Mouse (Mus musculus): Measurements from ENCODE around the gene Wdr31.

Wdr31 gene

DNA sequence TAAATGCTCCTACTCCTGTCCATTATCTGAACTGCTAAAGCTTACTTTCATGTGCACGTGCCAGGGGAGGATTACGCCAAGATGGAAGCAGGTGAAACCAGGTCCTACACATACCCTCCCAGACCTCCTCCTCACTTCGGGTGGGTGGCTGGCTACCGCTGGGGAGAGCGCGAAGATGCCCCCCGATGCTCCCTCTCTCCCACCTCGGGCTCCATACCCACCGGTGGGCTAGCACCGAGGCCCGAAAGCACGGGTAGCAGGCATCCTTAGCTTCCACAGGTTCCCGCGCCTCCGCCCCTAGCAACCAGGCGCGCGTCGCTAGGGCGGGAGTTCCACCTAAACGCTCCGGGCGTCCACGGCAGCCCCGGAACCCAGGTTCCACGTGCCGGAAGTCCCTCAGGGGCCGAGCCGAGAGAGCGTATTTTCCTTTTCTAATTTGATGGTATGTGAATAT, at the start of gene Wdr31:
Gene Wdr31, minus strand, starts transcription at position 299 of the 454 bp plus-strand sequence.
- peak; percentile 73 for DNase-seq (ENCODE audit: low read depth, low spot score)

DNA sequence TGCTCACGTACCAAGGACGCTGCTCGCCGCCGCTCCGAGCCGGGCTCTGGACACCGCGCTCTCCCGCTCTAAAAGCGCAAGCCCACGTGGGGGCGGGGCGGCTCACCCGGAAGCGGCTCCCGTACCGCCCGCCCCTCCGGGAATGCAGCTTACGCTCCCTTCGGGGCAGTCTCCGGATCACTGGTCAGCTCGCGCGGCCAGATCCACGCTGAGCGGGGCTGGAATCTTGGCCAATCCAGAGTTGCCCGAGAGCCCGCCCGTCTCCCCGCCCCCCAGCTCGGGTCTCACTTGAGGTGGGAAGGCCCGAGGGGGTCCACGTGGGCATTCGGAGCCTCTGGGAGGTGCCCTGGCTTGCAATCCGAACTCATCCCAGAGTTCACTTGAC, 49.1 kb upstream of the Wdr31 start, which contains the start of gene Alad:
Gene Alad, minus strand, starts transcription at position 70 of the 385 bp plus-strand sequence.
- peak; percentile 87 for DNase-seq (ENCODE audit: low read depth, low spot score)

DNA sequence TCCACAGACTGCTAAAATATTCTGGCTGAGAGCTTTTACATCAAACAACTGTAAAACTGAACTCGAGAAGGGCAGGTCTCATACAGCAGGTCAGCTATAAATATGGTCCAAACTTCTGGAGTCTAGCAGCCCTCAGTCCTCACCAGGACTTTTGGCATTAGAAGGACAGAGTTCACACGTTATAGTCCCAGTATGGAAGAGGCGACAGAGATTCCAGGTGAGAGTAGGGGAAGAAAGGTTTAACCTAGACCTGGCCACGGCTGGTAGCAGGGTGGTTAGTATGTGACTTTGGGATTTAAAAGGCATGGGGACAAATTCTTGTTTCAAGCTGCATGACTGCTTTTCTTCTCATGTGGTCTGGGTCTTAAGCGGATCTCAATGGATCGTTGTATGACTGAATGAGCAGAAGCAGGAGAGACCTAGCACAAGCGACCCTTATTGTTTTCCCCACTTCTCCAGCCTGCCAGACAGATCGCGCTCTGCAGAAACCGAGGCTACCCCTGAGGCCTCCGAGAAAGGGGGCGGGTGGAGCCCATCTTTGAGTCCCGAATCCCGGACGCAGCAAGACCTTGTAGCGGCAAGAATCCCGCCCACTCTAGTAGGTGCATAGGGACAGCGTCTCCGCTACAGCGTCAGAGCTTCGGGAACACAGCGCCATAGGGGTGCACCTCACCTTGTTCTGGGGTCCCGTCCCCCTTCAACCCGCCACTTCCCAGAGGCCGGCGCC, 48.6 kb upstream of the Wdr31 start:
- DNase-seq (ENCODE audit: low read depth, low spot score) = no peak

DNA sequence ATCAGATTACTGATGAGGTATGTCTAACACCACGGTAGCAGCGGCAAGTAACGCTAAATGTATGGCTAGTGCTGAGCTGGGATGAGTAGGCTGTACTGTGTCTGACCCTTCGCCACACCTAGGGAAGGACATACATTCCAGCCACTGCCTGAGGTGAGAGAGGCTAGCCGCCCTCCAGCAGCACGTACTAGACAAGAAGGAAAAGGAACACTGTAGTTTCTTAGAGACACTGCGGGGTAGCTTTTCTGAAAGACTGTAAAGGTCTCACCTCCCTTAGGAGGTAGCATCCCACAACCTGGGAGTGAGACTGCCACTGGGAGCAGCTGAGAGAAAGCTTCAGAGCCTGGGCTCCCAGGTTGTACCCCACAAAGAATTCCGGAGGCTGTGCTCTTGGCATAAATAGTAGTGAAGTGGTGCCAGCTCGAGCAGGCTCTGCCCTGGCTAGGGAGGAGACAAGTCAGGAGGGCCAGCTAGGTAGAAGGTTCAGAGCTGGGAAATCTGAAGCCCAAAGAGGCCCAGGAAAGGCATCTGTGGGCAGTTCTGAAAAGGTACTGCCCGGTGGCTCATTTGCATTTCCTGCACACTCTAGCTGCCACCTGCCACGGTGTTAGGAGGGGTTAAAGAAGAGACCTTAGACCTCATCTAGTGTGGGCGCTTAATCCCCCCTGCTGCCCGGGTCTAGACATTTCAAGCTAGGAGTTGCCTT, 47.9 kb upstream of the Wdr31 start:
- DNase-seq (ENCODE audit: low read depth, low spot score) = no peak

DNA sequence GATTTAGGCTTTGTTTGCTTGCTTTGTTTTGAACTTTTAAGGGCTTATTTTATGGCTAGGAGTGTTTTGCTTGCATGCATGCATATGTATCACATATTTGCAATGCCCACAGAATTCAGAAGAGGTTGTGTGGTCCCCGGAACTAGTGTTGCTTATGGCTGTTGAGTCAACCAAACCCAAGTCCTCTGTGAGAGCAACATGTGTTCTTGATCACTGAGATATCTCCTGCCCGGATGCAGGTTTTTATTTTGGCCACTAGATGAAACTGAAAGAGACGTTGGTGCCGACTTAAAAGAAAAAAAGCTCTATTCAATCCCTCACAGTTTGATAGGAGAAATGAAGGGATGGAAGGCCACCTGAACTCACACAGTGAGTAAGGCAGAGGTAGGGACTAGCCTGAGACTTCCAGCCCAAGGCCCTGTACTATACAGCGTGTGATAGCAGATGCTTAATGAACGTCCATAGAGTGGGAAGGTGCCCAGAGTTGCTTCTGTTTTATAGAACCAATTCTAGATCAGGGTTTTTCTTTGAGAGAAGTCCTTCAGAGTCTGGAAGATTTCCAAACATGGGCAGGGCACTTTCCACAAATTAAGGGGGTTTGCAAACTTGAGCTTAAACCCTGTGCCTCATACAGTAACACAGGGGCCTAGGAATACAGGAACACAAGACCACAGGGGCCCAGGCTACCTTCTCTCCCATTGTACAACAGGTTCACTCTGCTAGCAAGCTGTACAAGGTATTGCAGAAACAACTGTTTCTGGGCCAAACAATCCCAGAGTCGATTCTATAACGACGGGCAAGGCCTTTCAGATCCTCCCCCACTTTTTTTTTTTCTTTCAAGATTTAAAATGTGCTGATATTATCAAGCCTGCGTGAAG, 47.1 kb upstream of the Wdr31 start:
- no peak for DNase-seq (ENCODE audit: low read depth, low spot score)

DNA sequence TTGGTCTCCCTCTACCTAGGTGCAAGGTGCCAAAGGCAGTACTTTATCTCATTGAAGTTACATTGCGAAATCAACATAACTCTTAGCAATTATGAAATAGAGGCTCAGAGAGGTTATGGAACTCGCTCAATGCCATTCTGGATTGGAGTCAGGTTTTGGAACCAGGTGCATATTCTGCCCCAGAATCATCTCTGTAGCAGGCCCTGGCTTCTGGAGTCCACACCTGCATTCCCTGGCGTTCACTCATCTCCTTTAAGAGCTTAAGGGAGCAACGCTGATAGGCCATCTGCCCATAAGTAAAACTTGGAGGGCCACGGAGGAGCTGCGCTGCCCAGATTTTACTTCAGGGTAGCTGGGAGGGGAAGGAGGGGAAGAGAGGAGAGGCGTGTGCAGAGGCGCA, 46.4 kb upstream of the Wdr31 start:
- DNase-seq (ENCODE audit: low read depth, low spot score) = no peak

DNA sequence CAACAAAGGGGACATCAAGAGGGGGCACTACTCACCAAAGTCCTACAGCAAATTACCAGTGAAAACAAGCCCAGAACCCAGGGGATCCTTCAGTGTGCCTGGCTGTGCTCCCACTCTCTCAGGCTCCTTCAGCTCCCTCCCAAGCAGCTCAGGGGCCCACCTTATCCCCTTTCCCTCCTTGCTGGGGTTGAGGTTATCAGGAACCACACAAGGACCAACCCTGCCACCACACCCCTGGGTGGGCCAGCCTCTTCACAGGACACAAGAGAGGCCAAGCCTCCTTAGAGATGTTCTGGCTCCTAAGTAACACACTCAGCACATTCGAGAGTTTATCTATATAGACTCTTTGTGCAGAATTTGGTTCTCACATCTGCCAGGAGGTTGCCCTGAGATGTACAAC, 45.9 kb upstream of the Wdr31 start:
- no peak for DNase-seq (ENCODE audit: low read depth, low spot score)

DNA sequence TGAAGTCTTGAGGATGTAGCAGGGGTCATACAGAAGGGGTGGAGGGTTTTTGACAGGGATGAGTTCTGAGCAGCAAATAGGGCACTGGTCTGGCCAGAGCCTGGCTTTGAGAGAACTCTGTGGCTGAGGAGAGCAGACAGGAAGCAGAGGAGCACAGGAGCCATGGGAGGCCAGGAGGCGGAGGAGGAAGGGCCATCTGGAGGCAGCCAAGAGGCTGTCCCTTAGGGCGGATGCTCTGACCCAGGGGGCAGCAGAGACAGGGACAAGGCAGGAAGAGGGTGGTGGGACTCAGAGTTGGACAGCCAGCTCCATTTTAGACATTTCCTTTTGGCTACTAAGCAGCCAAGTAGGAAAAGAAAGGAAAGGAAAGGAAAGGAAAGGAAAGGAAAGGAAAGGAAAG, 45.4 kb upstream of the Wdr31 start:
- DNase-seq (ENCODE audit: low read depth, low spot score) = no peak

DNA sequence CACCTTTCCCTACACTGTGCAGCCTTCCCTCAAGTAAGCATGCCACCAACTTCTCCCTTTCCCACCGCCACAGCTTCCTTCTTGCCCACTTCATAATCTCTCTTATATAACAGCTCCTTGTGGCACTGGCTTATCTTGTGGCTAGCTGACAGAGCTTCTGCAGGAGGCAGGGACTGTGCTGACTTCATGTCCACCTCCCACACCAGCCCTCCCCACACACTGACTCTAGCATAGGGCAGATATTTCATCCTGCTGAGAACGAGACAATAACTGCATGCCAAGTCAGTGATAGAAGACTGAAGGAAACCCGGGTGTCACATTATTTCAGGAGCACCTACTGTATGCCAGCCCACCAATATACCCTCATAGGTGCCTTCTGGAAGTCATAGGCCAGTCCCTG, 44.8 kb upstream of the Wdr31 start:
- DNase-seq (ENCODE audit: low read depth, low spot score) = no peak

DNA sequence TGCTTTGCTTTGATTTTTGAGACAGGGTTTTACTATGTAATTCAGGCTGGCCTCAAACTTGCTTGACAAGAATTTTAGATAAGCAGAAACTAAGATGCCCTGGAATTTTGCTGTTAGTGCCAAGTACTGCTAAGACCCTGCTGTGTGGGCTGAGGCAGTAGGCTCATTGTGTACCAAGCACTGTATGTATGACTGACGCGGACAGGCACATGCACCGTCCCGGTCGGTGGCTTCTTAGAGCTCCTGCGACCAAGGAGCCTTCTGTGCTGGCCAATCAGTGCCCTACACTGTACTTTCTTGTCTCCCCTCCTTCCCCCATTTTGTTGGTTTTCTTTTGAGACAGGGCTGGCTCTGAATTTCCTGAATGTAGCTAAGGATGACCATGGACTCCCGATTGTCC, 44.3 kb upstream of the Wdr31 start:
- DNase-seq (ENCODE audit: low read depth, low spot score) = no peak

DNA sequence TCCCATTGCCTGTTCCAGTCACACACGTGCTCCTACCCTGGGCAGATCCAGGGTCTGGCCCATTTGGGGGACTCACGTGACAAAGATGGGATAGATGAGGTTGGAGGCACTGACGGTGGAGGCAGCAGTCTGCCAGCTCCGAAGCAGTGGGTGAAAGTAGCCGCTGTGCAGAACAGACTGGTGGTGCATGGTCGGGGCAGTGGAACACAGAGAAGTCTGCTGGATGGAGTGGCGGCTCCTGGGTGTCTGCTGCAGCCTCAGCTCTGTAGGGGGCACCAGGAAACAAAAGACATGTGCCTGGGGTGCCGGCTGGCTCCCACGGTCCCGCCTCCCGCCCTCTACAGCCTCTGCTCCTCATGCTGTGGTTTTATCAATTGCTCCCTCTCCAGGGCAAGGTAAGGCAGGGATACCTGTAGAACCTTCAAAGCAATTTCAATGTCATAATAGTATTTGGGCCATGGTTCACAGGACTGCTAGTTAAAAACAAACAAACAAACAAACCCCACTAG, 43.4 kb upstream of the Wdr31 start:
- DNase-seq (ENCODE audit: low read depth, low spot score) = no peak

DNA sequence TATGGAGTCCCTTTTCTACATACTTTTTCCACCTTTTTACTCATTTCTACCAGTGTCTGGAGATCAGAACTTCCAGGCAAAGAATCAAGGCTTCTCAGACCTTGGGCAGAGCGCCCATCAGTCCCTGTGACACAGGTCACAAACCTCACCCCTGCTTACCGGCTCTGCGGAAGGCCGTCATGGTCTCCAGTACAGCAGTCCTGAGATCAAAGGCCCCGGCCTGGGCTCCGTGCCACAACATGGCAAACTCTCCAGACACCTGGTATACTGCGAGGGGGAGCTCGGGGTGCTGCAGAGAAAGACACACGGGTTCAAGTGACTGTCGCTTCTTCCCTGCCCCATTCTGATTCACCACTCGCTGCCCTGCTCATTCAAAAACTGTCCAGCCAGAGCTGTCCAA, 39.2 kb upstream of the Wdr31 start:
- no peak for DNase-seq (ENCODE audit: low read depth, low spot score)

DNA sequence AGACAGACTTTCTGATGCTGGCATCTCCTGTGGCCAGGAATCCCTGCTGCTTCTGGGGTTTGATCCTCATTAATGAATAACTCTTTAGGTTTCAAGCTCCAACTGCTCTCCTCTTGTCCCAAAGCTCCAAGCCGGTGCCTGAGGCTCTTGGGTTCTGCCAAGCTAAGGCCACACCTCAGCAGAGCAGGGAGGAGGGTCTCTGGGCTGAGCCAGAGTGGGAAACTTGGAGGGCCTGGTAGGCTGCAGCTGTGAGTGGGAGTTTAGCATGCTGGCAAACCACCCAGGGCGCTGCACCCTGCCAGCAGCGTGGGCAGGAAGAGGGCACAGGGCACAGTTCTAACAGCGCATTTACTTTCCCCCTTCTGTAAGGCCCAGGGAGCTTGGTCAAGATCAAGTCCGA, 38.1 kb upstream of the Wdr31 start:
- DNase-seq (ENCODE audit: low read depth, low spot score) = no peak

DNA sequence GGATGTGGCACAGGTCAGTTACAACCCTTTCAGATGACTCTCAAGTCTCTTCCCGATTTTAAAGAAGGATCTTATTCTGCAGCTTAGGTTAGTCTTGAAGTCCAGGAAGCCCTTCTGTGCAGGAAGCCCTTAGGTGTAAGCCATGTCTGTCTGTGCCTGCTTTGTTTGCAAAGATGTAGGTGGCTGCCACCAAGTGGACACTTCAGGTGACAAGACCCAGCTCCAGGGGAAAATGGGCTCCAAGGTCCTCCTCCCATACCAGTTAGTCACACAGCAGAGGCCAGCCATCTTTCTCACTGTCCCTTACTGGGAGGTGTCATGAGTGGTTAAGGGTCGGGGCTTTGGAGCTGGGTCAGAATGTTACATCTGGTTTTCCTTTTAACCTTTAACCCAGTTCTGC, 36.1 kb upstream of the Wdr31 start:
- DNase-seq (ENCODE audit: low read depth, low spot score) = no peak

DNA sequence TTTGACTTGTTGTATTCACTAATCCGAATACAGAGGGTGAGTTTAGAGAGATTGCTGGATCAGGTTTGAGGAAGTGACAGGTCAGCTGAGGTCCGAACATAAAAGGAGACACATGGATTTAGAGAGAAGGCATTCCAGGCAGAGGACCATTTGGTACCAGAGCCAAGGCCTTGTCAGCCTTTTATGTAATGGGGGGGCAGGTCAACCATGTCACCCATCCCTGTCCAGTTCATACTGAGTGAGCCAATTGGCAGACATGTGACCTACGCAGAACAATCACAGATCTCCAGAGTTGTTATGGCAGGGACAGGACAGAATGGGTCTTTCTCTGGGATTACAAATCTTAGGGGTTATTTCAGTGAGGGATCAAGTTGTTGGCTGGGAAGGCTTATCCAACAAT, 35.3 kb upstream of the Wdr31 start:
- DNase-seq (ENCODE audit: low read depth, low spot score) = no peak

DNA sequence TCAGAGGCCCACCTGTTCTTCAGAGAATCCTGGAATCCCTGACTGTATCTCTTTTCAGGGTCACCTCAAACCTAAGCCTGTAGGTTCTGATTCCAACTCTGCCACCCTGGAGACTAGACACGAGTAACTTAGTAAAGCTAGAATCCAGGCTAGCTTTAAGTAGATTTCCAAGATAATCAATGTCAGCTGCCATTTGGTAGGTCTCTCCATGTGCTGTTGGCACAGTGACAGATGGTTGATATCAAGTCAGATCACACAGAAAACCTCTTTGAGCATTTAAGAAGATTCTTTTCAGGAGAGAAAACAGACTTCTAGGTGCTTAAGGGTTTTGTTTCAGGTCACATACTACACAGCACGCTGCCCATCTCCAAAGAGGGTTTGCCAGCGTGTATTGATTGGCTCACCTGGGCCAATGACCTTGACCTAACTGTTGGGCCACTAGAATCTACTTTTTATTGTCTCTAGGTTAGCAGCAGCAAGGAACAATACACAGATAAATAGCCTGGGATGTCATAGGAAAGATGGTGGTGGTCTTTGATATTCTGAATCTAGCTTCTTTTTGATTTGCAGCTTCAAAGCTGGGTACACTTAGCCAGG, 32.8 kb upstream of the Wdr31 start, which contains the start of gene Hdhd3:
Gene Hdhd3, minus strand, starts transcription at position 94 of the 597 bp plus-strand sequence.
- no peak for DNase-seq (ENCODE audit: low read depth, low spot score)

DNA sequence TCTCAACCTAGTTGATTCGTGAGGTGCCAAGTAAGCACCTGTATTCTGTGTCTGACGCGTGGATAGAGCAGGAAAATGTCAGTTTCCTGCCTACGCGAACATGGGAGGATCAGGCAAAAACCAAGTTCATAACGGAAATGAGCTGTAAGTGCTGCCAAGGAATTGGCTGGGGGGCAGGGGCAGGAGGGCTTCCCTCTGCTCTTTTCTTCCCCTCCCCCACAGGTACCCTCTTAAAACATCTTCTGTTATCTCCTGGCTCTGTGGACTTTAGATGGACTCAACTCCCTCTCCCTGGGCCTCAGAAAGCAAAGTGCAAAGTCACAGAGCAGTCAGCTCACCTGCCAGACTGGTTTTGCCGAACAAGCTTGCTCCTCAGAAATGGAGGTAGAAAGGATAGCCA, 32.3 kb upstream of the Wdr31 start:
- DNase-seq (ENCODE audit: low read depth, low spot score) = no peak

DNA sequence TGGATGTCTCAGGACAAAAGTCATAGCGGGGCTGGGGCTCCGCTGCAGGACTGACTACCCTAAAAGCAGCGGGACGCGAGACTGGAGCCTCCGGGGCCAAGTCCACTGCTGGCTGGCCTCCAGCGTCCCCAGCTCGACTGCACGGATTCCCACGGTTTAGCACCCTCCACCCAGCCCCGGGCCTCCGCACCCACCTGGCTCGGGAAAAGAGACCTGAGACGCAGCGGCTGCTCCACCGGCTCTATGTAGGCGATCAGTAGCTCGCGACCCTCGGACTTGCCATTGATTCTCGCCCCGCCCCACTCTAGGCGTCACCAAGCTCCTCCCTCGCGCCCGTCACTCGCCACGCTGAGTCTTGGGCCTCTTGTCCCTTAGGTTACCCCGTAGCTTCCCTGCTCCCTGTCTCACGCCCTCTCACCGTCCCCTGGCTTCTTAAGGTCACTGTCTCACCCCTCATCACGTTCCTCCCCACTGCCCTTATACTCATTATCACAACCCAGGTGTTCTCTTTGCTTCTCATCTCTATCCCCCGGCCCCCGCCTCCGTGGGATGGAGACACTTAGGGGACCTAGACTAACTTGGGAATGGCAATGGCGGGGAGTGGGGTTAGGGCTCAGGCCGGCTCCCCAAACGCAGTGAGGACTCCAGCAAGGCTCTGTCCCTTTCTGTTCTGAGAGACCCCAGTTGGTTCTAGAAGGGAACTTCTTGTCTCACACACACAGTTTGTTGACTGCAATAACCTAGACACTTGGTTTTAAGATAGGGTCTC, 31.5 kb upstream of the Wdr31 start:
- peak; percentile 95 for DNase-seq (ENCODE audit: low read depth, low spot score)

DNA sequence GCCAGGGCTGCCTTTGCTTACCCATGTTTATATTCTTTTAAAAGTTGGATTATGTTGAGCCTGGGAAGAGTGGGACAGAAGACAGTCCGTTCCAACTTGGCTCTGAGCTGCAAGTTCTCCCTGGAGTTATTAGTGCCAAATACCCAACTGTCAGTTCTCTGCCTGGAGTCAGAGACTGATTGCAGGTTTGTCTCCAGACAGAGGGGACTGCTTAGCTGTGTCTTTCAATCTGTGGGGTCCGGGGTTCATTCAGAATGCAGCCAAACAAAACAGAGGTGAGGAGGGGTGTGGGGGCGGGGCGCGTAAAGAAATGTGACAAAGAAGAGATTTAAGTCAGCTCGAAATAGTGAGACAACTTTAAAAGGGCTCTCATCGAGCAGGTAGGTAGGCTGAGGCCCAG, 30.8 kb upstream of the Wdr31 start:
- no peak for DNase-seq (ENCODE audit: low read depth, low spot score)

DNA sequence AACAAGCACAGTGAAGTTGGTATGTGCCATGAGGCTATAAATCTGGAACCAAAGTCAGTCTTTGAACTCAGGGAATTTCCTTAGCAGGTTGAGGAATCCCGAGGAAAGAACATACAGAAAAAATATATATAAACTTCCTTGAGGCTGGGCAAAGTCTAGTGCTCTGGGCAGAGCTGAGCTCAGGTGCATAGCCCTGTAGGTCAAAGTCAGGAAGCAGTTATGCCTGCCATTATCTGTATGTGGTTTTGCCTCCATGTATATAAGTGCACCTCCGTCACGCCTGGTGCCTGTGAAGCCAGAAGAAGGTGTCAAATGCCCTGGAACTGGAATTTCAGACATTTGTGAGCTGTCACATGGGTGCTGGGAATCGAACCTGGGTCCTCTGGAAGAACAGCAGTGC, 30.1 kb upstream of the Wdr31 start:
- no peak for DNase-seq (ENCODE audit: low read depth, low spot score)

DNA sequence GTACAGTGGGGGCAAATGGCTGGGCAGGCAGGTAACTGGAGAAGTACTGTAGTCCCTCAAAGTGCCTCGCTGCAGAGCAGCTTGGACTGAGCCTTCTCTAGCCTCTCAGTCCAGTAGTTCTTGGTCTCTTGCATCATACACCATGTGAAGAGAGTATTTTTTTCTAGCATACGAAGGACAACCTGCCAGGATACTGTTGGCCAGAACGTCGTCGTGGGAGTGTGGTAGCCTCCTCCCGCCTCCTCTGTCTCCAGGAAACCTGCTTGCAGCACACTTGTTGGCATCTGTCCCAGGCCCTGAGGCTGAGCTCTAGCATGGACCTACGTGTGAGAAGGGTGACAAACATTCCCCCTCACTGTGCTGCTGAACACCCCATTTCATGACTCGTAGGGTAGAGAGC, 26.1 kb upstream of the Wdr31 start:
- no peak for DNase-seq (ENCODE audit: low read depth, low spot score)

Measured in embryo, embryonic 11.5 days (tissue).